Comparison of ENCODE assay signal across 8 mouse cellular contexts in the genomic region with DNA sequence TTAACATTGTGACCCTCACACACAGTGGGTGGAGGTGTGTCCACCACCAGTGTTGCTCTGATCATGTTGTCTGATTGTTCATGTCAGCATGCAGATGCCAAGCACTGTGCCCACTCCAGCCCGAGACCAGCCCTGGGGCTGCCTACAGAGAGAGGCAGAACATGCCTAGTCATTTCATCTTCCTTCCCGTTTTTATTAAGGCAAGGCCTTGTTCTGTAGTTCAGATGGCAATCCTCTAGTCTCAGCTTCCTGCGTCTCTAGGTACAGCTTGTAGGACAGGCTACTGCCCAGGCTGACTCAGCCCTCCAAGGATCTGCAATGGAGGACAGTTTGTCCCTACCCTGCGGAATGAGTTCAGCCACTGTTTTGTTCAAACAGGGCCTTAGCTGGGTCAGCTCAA. TPM values are rescaled to one million over a fixed set of nuclear protein-coding genes. Genes with fewer than 3 reads are reported as not detected.
A peak's percentile ranks its signal among the peaks of the same experiment; 100 is the strongest.
DNase-seq lines count a peak whose midpoint lies in the region; ATAC-seq and TF ChIP-seq lines count a peak whose summit lies in the region.

No protein-coding gene starts in this region.

- no peak overlapping the region; the same call in 1 of the 2 replicates for H3K27ac ChIP-seq in lung, embryonic 14.5 days (ENCODE audit: low read depth)

- intact Hi-C loops in left cerebral cortex, postnatal 36 days (cut with DNase I): loop anchor here (1.0 to 5.0 kb wide), 2 partner anchors 145 to 306 kb away; partner anchors contain the start of gene Prmt3

- H3K9ac ChIP-seq in lung, embryonic 14.5 days: no peak overlapping the region

- no peaks in the 10 kb centered on the region for H3K9me3 ChIP-seq in lung, embryonic 14.5 days (ENCODE audit: low read depth, low read length)

- H3K4me1 ChIP-seq in lung, embryonic 14.5 days (ENCODE audit: insufficient read depth): no peaks in the 10 kb centered on the region

- 46% methylated on average over 4 of the region's 4 CpGs for WGBS in lung, embryonic 14.5 days

- no peaks in the 10 kb centered on the region for H3K36me3 ChIP-seq in lung, embryonic 14.5 days (ENCODE audit: insufficient read depth)
- no peaks in the 10 kb centered on the region for H3K36me3 ChIP-seq in splenic B cell, adult 2 months (ENCODE audit: control insufficient read depth, insufficient read depth, low read length, poor library complexity, severe bottlenecking)

- ATAC-seq in lung, embryonic 14.5 days (ENCODE audit: insufficient read depth): peak; percentile 33; the same call in 1 of the 2 replicates

- peak overlapping the region; percentile 5; the same call in 1 of the 2 replicates for H3K4me2 ChIP-seq in lung, embryonic 14.5 days

- peak; percentile 8 for DNase-seq in left cerebral cortex, adult 11 months (ENCODE audit: low spot score)
- DNase-seq in left cerebral cortex, postnatal 36 days (ENCODE audit: low spot score in 2 of 2): no peak
- peak; percentile 46 to 60 for DNase-seq in cerebellum, postnatal 10 days
- DNase-seq in heart, postnatal 4 days: peak; percentile 7
- DNase-seq in lung, embryonic 14.5 days: no peak
- DNase-seq in splenic B cell, adult 2 months (ENCODE audit: low read depth, low spot score): peak; percentile 2
- no peak for DNase-seq in thymus, postnatal 10 days (ENCODE audit: low spot score in 2 of 2)
- no peak for DNase-seq in ovary, postnatal 14 days (ENCODE audit: low spot score)

- no peak overlapping the region for H3K4me3 ChIP-seq in lung, embryonic 14.5 days (ENCODE audit: low read depth, low read length)

- no peak for TF ChIP-seq CTCF in lung, embryonic 14.5 days (IDR thresholded peaks at IDR 0.05; ENCODE audit: low read depth)

- H3K27me3 ChIP-seq in lung, embryonic 14.5 days (ENCODE audit: insufficient read depth, low read length): peaks cover 3% of the 10 kb centered on the region; the same call in 1 of the 2 replicates
- H3K27me3 ChIP-seq in splenic B cell, adult 2 months (ENCODE audit: control insufficient read depth, insufficient read depth, low read length, poor library complexity, severe bottlenecking): no peaks in the 10 kb centered on the region

RNA-seq across cellular contexts. Expression of gene Slc6a5, which starts 13.0 kb away (rescaled TPM):
- total RNA-seq in left cerebral cortex, postnatal 36 days (2021): under 1 TPM in 1 of 2 experiments, not detected in 1; 0.17 TPM
- not detected for total RNA-seq in heart, postnatal 4 days (2021)
- not detected in 2 replicates for polyA plus RNA-seq in lung, embryonic 14.5 days (2014; fragmentation: Nextera tagmentation; extraction: Ambion mirVana)

RNA-seq across cellular contexts. Expression of gene Nell1, which starts 51.7 kb away (rescaled TPM):
- 10 to 100 TPM; 64.8 to 66.7 TPM for total RNA-seq in left cerebral cortex, postnatal 36 days (2021)
- total RNA-seq in heart, postnatal 4 days (2021): under 1 TPM in 1 of 2 experiments, not detected in 1; 0.14 TPM
- polyA plus RNA-seq in lung, embryonic 14.5 days (2014; fragmentation: Nextera tagmentation; extraction: Ambion mirVana): 2.8 and 3.3 TPM in 2 replicates

Comparison
In these comparisons a context has a peak if more than half of its experiments do, and no peak if none do; other contexts are left out.
1. DNase-seq: peak in left cerebral cortex, adult 11 months (single experiment), cerebellum, postnatal 10 days (2 of 2), heart, postnatal 4 days (single experiment) and splenic B cell, adult 2 months (single experiment); none in left cerebral cortex, postnatal 36 days (0 of 2), lung, embryonic 14.5 days (single experiment), thymus, postnatal 10 days (0 of 2) and ovary, postnatal 14 days (single experiment).
2. RNA of gene Nell1, which starts 51.7 kb away (total RNA-seq): 64.8 to 66.7 TPM in left cerebral cortex, postnatal 36 days; 0.14 TPM in heart, postnatal 4 days; every median in the first group is over 10 times any median in the second.